Comparison of ENCODE assay signal across 9 mouse cellular contexts in genomic region chr3:59870765-59871164, GRCm38 (mm10). TPM values are rescaled to one million over a fixed set of nuclear protein-coding genes. Genes with fewer than 3 reads are reported as not detected.
DNase-seq lines count a peak whose midpoint lies in the region; TF ChIP-seq lines count a peak whose summit lies in the region.
"Had no signal": no experiment of that assay in that cellular context is flagged by ENCODE, and none has a peak within 500 bp of the region (broad histone marks: within the 10 kb centered on the region; RNA-seq: fewer than 3 reads in every experiment).

No protein-coding gene starts in this region.

- TF ChIP-seq CTCF in thymus, adult 2 months (IDR thresholded peaks at IDR 0.05; ENCODE audit: borderline replicate concordance, control insufficient read depth, extremely low read depth, insufficient read depth, low read length, poor library complexity): no peak

- no peaks in the 10 kb centered on the region for H3K36me3 ChIP-seq in thymus, adult 2 months (ENCODE audit: control insufficient read depth, insufficient read depth, low read length)
- no peaks in the 10 kb centered on the region for H3K36me3 ChIP-seq in embryonic facial prominence, embryonic 10.5 days (replicated peaks)

- H3K4me3 ChIP-seq in thymus, adult 2 months (ENCODE audit: control insufficient read depth, insufficient read depth, low read length): no peak overlapping the region
- no peak overlapping the region for H3K4me3 ChIP-seq in embryonic facial prominence, embryonic 10.5 days

- H3K27me3 ChIP-seq in thymus, adult 2 months (ENCODE audit: control insufficient read depth, insufficient read depth, low read length): no peaks in the 10 kb centered on the region
- no peaks in the 10 kb centered on the region for H3K27me3 ChIP-seq in embryonic facial prominence, embryonic 10.5 days (replicated peaks; ENCODE audit: low read depth, poor library complexity, severe bottlenecking)

- 31% methylated on average over 2 of the region's 2 CpGs for WGBS in thymus, adult 2 months
- 28% methylated on average over 2 of the region's 2 CpGs for WGBS in embryonic facial prominence, embryonic 10.5 days

- no peaks in the 10 kb centered on the region for H3K9me3 ChIP-seq in embryonic facial prominence, embryonic 10.5 days

- TF ChIP-seq POLR2A in thymus, adult 2 months (IDR thresholded peaks at IDR 0.05; ENCODE audit: control insufficient read depth, extremely low read depth, insufficient read depth, low read length, poor library complexity): no peak

- no peak overlapping the region for H3K27ac ChIP-seq in thymus, adult 2 months (ENCODE audit: control insufficient read depth, insufficient read depth, low read length)
- no peak overlapping the region for H3K27ac ChIP-seq in embryonic facial prominence, embryonic 10.5 days (replicated peaks)

- H3K4me1 ChIP-seq in thymus, adult 2 months (replicated peaks; ENCODE audit: control insufficient read depth, insufficient read depth, low read length): no peaks in the 10 kb centered on the region
- no peaks in the 10 kb centered on the region for H3K4me1 ChIP-seq in embryonic facial prominence, embryonic 10.5 days

- peak; percentile 13 to 79 for DNase-seq in adrenal gland, adult (ENCODE audit: inconsistent age in 2 of 2, low spot score in 1 of 2)
- no peak for DNase-seq in adrenal gland, adult 8-10 months
- peak; percentile 24 for DNase-seq in thymus, adult 2 months
- no peak for DNase-seq in thymus, adult 18-20 months
- DNase-seq in embryonic facial prominence, embryonic 10.5 days (ENCODE audit: low spot score): peak; percentile 24
- DNase-seq in kidney, postnatal 10 days: peak; percentile 69
- peak; percentile 63 for DNase-seq in lung, postnatal 36 days
- peak; percentile 30 for DNase-seq in right cerebral cortex, postnatal 4 days

RNA-seq across cellular contexts. Expression of gene Gm8298, which starts 9.9 kb away (rescaled TPM):
- total RNA-seq in adrenal gland, adult 8-10 months (2022): not detected
- not detected in 2 replicates for polyA plus RNA-seq in thymus, adult 2 months (2012; rRNA removed)
- not detected in 2 replicates for polyA plus RNA-seq in embryonic facial prominence, embryonic 10.5 days (2016; fragmentation: Nextera tagmentation; extraction: Ambion mirVana)
- polyA plus RNA-seq: heart, embryonic 16.5 days had no signal

RNA-seq across cellular contexts. Expression of gene C130079G13Rik, which starts 54.2 kb away (rescaled TPM):
- not detected for total RNA-seq in adrenal gland, adult 8-10 months (2022)
- polyA plus RNA-seq in thymus, adult 2 months (2012; rRNA removed): not detected in 2 replicates
- polyA plus RNA-seq in embryonic facial prominence, embryonic 10.5 days (2016; fragmentation: Nextera tagmentation; extraction: Ambion mirVana): not detected in 2 replicates
- polyA plus RNA-seq: heart, embryonic 16.5 days had no signal

Comparison
In these comparisons a context has a peak if more than half of its experiments do, and no peak if none do; other contexts are left out.
1. DNase-seq: peak in adrenal gland, adult (2 of 2), thymus, adult 2 months (single experiment), embryonic facial prominence, embryonic 10.5 days (single experiment), kidney, postnatal 10 days (single experiment), lung, postnatal 36 days (single experiment) and right cerebral cortex, postnatal 4 days (single experiment); none in adrenal gland, adult 8-10 months (single experiment) and thymus, adult 18-20 months (0 of 2).